Mouse (Mus musculus) limb, embryonic 11.5 days (tissue): ENCODE measurements around the gene Rabggtb. TPM values are rescaled to one million over a fixed set of nuclear protein-coding genes. Genes with fewer than 3 reads are reported as not detected.

Experiments
- ATAC-seq: fragments of 200-750 bp; cut with Nextera tagmentation; 2 replicates; pipeline ENCODE4 v1.8.0; 2017; ENCODE audit warnings: low read depth; ENCODE audit not compliant: insufficient number of reproducible peaks, low FRiP score, low TSS enrichment
- DNase-seq: peaks from one replicate; pipeline ENCODE4 v3.0.0-alpha.2; 2015; ENCODE audit warnings: low spot score
- H3K27ac ChIP-seq: fragments of 300-500 bp; sonication (generic); replicated peaks from 2 replicates; pipeline ENCODE4 v1.5.1; 2014; ENCODE audit warnings: low read depth, mild to moderate bottlenecking, low read length
- H3K27me3 ChIP-seq: fragments of 300-500 bp; sonication (generic); 2 replicates; pipeline ENCODE4 v1.6.1; 2014; ENCODE audit warnings: mild to moderate bottlenecking, low read length, mixed read lengths; ENCODE audit not compliant: control insufficient read depth, insufficient read depth
- H3K36me3 ChIP-seq: fragments of 300-500 bp; sonication (generic); 2 replicates; pipeline ENCODE4 v1.6.1; 2014; ENCODE audit warnings: mild to moderate bottlenecking, low read length, moderate library complexity, mixed read lengths; ENCODE audit not compliant: control insufficient read depth, insufficient read depth
- H3K4me1 ChIP-seq: fragments of 300-500 bp; sonication (generic); 2 replicates; pipeline ENCODE4 v1.6.1; 2014; ENCODE audit warnings: low read length, mixed read lengths; ENCODE audit not compliant: control insufficient read depth, insufficient read depth
- H3K4me2 ChIP-seq: fragments of 300-500 bp; sonication (generic); 2 replicates; pipeline ENCODE4 v1.6.1; 2014; ENCODE audit warnings: low read depth, mild to moderate bottlenecking, moderate library complexity; ENCODE audit not compliant: severe bottlenecking
- H3K4me3 ChIP-seq: fragments of 300-500 bp; sonication (generic); 2 replicates; pipeline ENCODE4 v1.5.1; 2014; ENCODE audit warnings: low read depth, low read length
- H3K9ac ChIP-seq: fragments of 300-500 bp; sonication (generic); 2 replicates; pipeline ENCODE4 v1.6.1; 2014; ENCODE audit warnings: mild to moderate bottlenecking, low read length
- H3K9me3 ChIP-seq: fragments of 300-500 bp; sonication (generic); 2 replicates; pipeline ENCODE4 v1.6.1; 2016; ENCODE audit warnings: low read length; ENCODE audit not compliant: control insufficient read depth
- WGBS: fragments of 180-500 bp; shearing (Covaris S2); extraction: QIAGEN DNeasy Blood & Tissue Kit; methylation state at CpG from one replicate; pipeline ENCODE4 v1.1.7; 2014; 5-methylcytosine and 5-hydroxymethylcytosine counted together
- polyA plus RNA-seq: library from polyadenylated mRNA; unstranded; fragments of >200 nt; fragmentation: Nextera tagmentation; extraction: Ambion mirVana; gene quantifications from 2 replicates; pipeline ENCODE4 v1.2.1, GENCODE M21; 2014

The Rabggtb gene
- polyA plus RNA-seq, result 41.8 and 49.5 TPM in 2 replicates

GRCm38 (mm10) chr3:153912546-153913509 lies at the start of gene Rabggtb:
TSS of gene Rabggtb (minus strand) at chr3:153913009.
- peaks cover 11% of the 10 kb centered on the region for H3K4me1 ChIP-seq
- WGBS, result under 1% methylated on average over 65 of the region's 65 CpGs
- no peaks in the 10 kb centered on the region for H3K9me3 ChIP-seq
- peak; percentile 98 for DNase-seq
- peak within 1 kb of the TSS; percentile 90 for H3K4me3 ChIP-seq
- peaks cover 27% of the 10 kb centered on the region for H3K36me3 ChIP-seq
- peak within 1 kb of the TSS; percentile 98 for H3K9ac ChIP-seq
- peak; percentile 96 for ATAC-seq
- H3K27ac ChIP-seq, result peak within 1 kb of the TSS; percentile 76
- H3K27me3 ChIP-seq, result no peaks in the 10 kb centered on the region
- H3K4me2 ChIP-seq, result peak within 1 kb of the TSS; percentile 68

GRCm38 (mm10) chr3:153961632-153962389 lies 49.0 kb upstream of the Rabggtb start:
- no peaks in the 10 kb centered on the region for H3K36me3 ChIP-seq
- H3K4me1 ChIP-seq, result no peaks in the 10 kb centered on the region
- no peak overlapping the region for H3K9ac ChIP-seq
- H3K4me3 ChIP-seq, result no peak overlapping the region
- no peak for DNase-seq
- no peaks in the 10 kb centered on the region for H3K9me3 ChIP-seq
- 70% methylated on average over 6 of the region's 6 CpGs for WGBS
- no peak overlapping the region for H3K27ac ChIP-seq
- no peaks in the 10 kb centered on the region for H3K27me3 ChIP-seq
- no peak; the same call in 1 of the 2 replicates for ATAC-seq
- no peak overlapping the region for H3K4me2 ChIP-seq

GRCm38 (mm10) chr3:153960884-153961283 lies 48.1 kb upstream of the Rabggtb start:
- Histone ChIP-seq H3K4me2 (no peak overlapping the region), H3K9me3 (no peaks in the 10 kb centered on the region), H3K4me1 (no peaks in the 10 kb centered on the region), H3K4me3 (no peak overlapping the region), H3K27ac (no peak overlapping the region), H3K27me3 (no peaks in the 10 kb centered on the region), H3K9ac (no peak overlapping the region), H3K36me3 (no peaks in the 10 kb centered on the region)
- ATAC-seq (no peak), DNase-seq (no peak)
- WGBS, result 79% methylated on average over 2 of the region's 2 CpGs

- no peaks in the 10 kb centered on the region for H3K36me3 ChIP-seq
- no peak overlapping the region for H3K9ac ChIP-seq
- H3K4me1 ChIP-seq, result no peaks in the 10 kb centered on the region
- no peak for DNase-seq
- no peak for ATAC-seq
- WGBS, result 84% methylated on average over 9 of the region's 9 CpGs
- no peak overlapping the region for H3K4me2 ChIP-seq
- H3K27ac ChIP-seq, result no peak overlapping the region
- no peak overlapping the region for H3K4me3 ChIP-seq
- H3K9me3 ChIP-seq, result no peaks in the 10 kb centered on the region
- H3K27me3 ChIP-seq, result no peaks in the 10 kb centered on the region
Observed at GRCm38 (mm10) chr3:153959731-153960207, 47.0 kb upstream of the Rabggtb start.

- Histone ChIP-seq H3K27me3 (no peaks in the 10 kb centered on the region), H3K9me3 (no peaks in the 10 kb centered on the region), H3K9ac (no peak overlapping the region), H3K4me2 (no peak overlapping the region), H3K36me3 (no peaks in the 10 kb centered on the region), H3K4me3 (no peak overlapping the region), H3K27ac (no peak overlapping the region), H3K4me1 (no peaks in the 10 kb centered on the region)
- DNase-seq (no peak), ATAC-seq (peak; percentile 33; the same call in 1 of the 2 replicates)
- 93% methylated on average over 1 of the region's 1 CpGs for WGBS
Observed at GRCm38 (mm10) chr3:153959035-153959730, 46.4 kb upstream of the Rabggtb start.

GRCm38 (mm10) chr3:153957916-153958315 lies 45.1 kb upstream of the Rabggtb start:
- ATAC-seq, result no peak
- WGBS, result 90% methylated on average over 5 of the region's 5 CpGs
- H3K36me3 ChIP-seq, result no peaks in the 10 kb centered on the region

GRCm38 (mm10) chr3:153948176-153948575 lies 35.4 kb upstream of the Rabggtb start:
- Histone ChIP-seq H3K27ac (no peak overlapping the region), H3K9ac (no peak overlapping the region), H3K27me3 (no peaks in the 10 kb centered on the region), H3K36me3 (no peaks in the 10 kb centered on the region), H3K9me3 (no peaks in the 10 kb centered on the region), H3K4me2 (no peak overlapping the region), H3K4me1 (peaks cover 2% of the 10 kb centered on the region; the same call in 1 of the 2 replicates), H3K4me3 (no peak overlapping the region)
- ATAC-seq (no peak), DNase-seq (no peak)
- 72% methylated on average over 2 of the region's 2 CpGs for WGBS

More at GRCm38 (mm10) chr3:153957916-153958315, 45.1 kb upstream of the Rabggtb start:
- no peak overlapping the region for H3K9ac ChIP-seq
- no peak for DNase-seq
- H3K27ac ChIP-seq, result no peak overlapping the region
- H3K4me1 ChIP-seq, result no peaks in the 10 kb centered on the region
- H3K27me3 ChIP-seq, result no peaks in the 10 kb centered on the region
- no peak overlapping the region for H3K4me3 ChIP-seq
- no peak overlapping the region for H3K4me2 ChIP-seq
- H3K9me3 ChIP-seq, result no peaks in the 10 kb centered on the region

GRCm38 (mm10) chr3:153947271-153947670 lies 34.5 kb upstream of the Rabggtb start:
- H3K4me3 ChIP-seq, result no peak overlapping the region
- H3K9me3 ChIP-seq, result no peaks in the 10 kb centered on the region
- WGBS, result 77% methylated on average over 4 of the region's 4 CpGs
- no peaks in the 10 kb centered on the region for H3K27me3 ChIP-seq
- no peak for DNase-seq
- H3K36me3 ChIP-seq, result no peaks in the 10 kb centered on the region
- peaks cover 7% of the 10 kb centered on the region; the same call in 1 of the 2 replicates for H3K4me1 ChIP-seq
- no peak overlapping the region for H3K27ac ChIP-seq
- no peak for ATAC-seq
- H3K9ac ChIP-seq, result no peak overlapping the region
- H3K4me2 ChIP-seq, result no peak overlapping the region
